8 mouse cellular contexts compared by ENCODE assay signal in genomic region chr5:142816031-142816810, GRCm38 (mm10). TPM values are rescaled to one million over a fixed set of nuclear protein-coding genes. Genes with fewer than 3 reads are reported as not detected.
DNase-seq lines count a peak whose midpoint lies in the region; ATAC-seq and TF ChIP-seq lines count a peak whose summit lies in the region.

No protein-coding gene starts in this region.

- 0 out of 2 replicates have a peak, but pooled peaks cover 5% of the 10 kb centered on the region for H3K36me3 ChIP-seq in embryonic facial prominence, embryonic 12.5 days
- H3K36me3 ChIP-seq in heart, embryonic 14.5 days (ENCODE audit: control insufficient read depth, insufficient read depth, low read length), result 0 out of 2 replicates have a peak, but pooled peaks cover 12% of the 10 kb centered on the region
- H3K36me3 ChIP-seq in kidney, embryonic 16.5 days (ENCODE audit: insufficient read depth, low read length), result 0 out of 2 replicates have a peak, but pooled peaks cover 2% of the 10 kb centered on the region
- no peaks in the 10 kb centered on the region for H3K36me3 ChIP-seq in liver, postnatal 0 days (replicated peaks; ENCODE audit: insufficient read depth, low read length)
- peaks cover 5% of the 10 kb centered on the region for H3K36me3 ChIP-seq in neural tube, embryonic 14.5 days (ENCODE audit: control insufficient read depth, insufficient read depth, low read length)

- H3K4me2 ChIP-seq in embryonic facial prominence, embryonic 12.5 days (replicated peaks), result peak overlapping the region; percentile 97
- H3K4me2 ChIP-seq in heart, embryonic 14.5 days (ENCODE audit: low read length), result peak overlapping the region; percentile 73
- peak overlapping the region; percentile 94 for H3K4me2 ChIP-seq in kidney, embryonic 16.5 days (replicated peaks; ENCODE audit: low read depth, low read length)
- H3K4me2 ChIP-seq in liver, postnatal 0 days (ENCODE audit: low read depth, low read length), result peak overlapping the region; percentile 76
- peak overlapping the region; percentile 99 for H3K4me2 ChIP-seq in neural tube, embryonic 14.5 days (ENCODE audit: low read depth, low read length)

- peak overlapping the region; percentile 97 for H3K4me3 ChIP-seq in embryonic facial prominence, embryonic 12.5 days
- peak overlapping the region; percentile 89 to 90 for H3K4me3 ChIP-seq in heart, embryonic 14.5 days (ENCODE audit: control insufficient read depth in 1 of 2, insufficient read depth in 1 of 2, low read depth in 1 of 2, low read length in 2 of 2)
- H3K4me3 ChIP-seq in kidney, embryonic 16.5 days (ENCODE audit: low read length), result peak overlapping the region; percentile 74
- peak overlapping the region; percentile 78 for H3K4me3 ChIP-seq in liver, postnatal 0 days (ENCODE audit: low read depth, low read length)
- H3K4me3 ChIP-seq in neural tube, embryonic 14.5 days (ENCODE audit: low read depth, low read length), result peak overlapping the region; percentile 98

- ATAC-seq in embryonic facial prominence, embryonic 12.5 days (ENCODE audit: insufficient number of reproducible peaks, insufficient read depth, low FRiP score, low TSS enrichment), result no peak
- no peak for ATAC-seq in heart, embryonic 14.5 days (ENCODE audit: insufficient number of reproducible peaks, insufficient read depth, low FRiP score, low read depth)
- no peak for ATAC-seq in kidney, embryonic 16.5 days (ENCODE audit: low FRiP score, low TSS enrichment)
- no peak for ATAC-seq in liver, postnatal 0 days
- ATAC-seq in neural tube, embryonic 14.5 days (ENCODE audit: low read depth), result no peak

- H3K27ac ChIP-seq in embryonic facial prominence, embryonic 12.5 days, result peak overlapping the region; percentile 100
- peak overlapping the region; percentile 100 for H3K27ac ChIP-seq in heart, embryonic 14.5 days (replicated peaks in 1 of 2; ENCODE audit: control insufficient read depth in 1 of 2, insufficient read depth in 1 of 2, low read depth in 2 of 2, low read length in 2 of 2)
- H3K27ac ChIP-seq in kidney, embryonic 16.5 days (ENCODE audit: low read length), result peak overlapping the region; percentile 100
- H3K27ac ChIP-seq in liver, postnatal 0 days (ENCODE audit: low read depth), result peak overlapping the region; percentile 99
- H3K27ac ChIP-seq in neural tube, embryonic 14.5 days (ENCODE audit: low read depth, low read length), result peak overlapping the region; percentile 100

- no peaks in the 10 kb centered on the region for H3K9me3 ChIP-seq in embryonic facial prominence, embryonic 12.5 days
- no peaks in the 10 kb centered on the region for H3K9me3 ChIP-seq in heart, embryonic 14.5 days (ENCODE audit: control insufficient read depth, low read length)
- H3K9me3 ChIP-seq in kidney, embryonic 16.5 days (ENCODE audit: low read length), result no peaks in the 10 kb centered on the region
- H3K9me3 ChIP-seq in liver, postnatal 0 days (ENCODE audit: low read length), result no peaks in the 10 kb centered on the region
- no peaks in the 10 kb centered on the region for H3K9me3 ChIP-seq in neural tube, embryonic 14.5 days (ENCODE audit: control insufficient read depth, low read length)

- peaks cover 22% of the 10 kb centered on the region for H3K4me1 ChIP-seq in embryonic facial prominence, embryonic 12.5 days
- H3K4me1 ChIP-seq in heart, embryonic 14.5 days (ENCODE audit: control insufficient read depth in 2 of 2, insufficient read depth in 2 of 2, low read length in 2 of 2), result peaks cover 19 to 22% of the 10 kb centered on the region in 2 experiments
- H3K4me1 ChIP-seq in kidney, embryonic 16.5 days (ENCODE audit: insufficient read depth, low read length), result peaks cover 24% of the 10 kb centered on the region
- peaks cover 29% of the 10 kb centered on the region for H3K4me1 ChIP-seq in liver, postnatal 0 days (ENCODE audit: insufficient read depth)
- peaks cover 20% of the 10 kb centered on the region for H3K4me1 ChIP-seq in neural tube, embryonic 14.5 days (ENCODE audit: control insufficient read depth, insufficient read depth, low read length)

- no peak for TF ChIP-seq CTCF in liver, postnatal 0 days (IDR thresholded peaks at IDR 0.05; ENCODE audit: low read depth)

- H3K27me3 ChIP-seq in embryonic facial prominence, embryonic 12.5 days, result no peaks in the 10 kb centered on the region
- H3K27me3 ChIP-seq in heart, embryonic 14.5 days (ENCODE audit: control insufficient read depth, insufficient read depth, low read length), result no peaks in the 10 kb centered on the region
- no peaks in the 10 kb centered on the region for H3K27me3 ChIP-seq in kidney, embryonic 16.5 days (ENCODE audit: insufficient read depth, low read length)
- H3K27me3 ChIP-seq in liver, postnatal 0 days (ENCODE audit: insufficient read depth, low read length), result peaks cover 67% of the 10 kb centered on the region
- peaks cover 4% of the 10 kb centered on the region; the same call in 1 of the 2 replicates for H3K27me3 ChIP-seq in neural tube, embryonic 14.5 days (ENCODE audit: control insufficient read depth, insufficient read depth, low read length)

- peak overlapping the region; percentile 100 for H3K9ac ChIP-seq in embryonic facial prominence, embryonic 12.5 days
- H3K9ac ChIP-seq in heart, embryonic 14.5 days (ENCODE audit: low read length), result peak overlapping the region; percentile 100
- peak overlapping the region; percentile 91 for H3K9ac ChIP-seq in kidney, embryonic 16.5 days (replicated peaks; ENCODE audit: low read length)
- peak overlapping the region; percentile 89 for H3K9ac ChIP-seq in liver, postnatal 0 days (replicated peaks)
- H3K9ac ChIP-seq in neural tube, embryonic 14.5 days (replicated peaks; ENCODE audit: low read depth, low read length), result peak overlapping the region; percentile 100

- under 1% methylated on average over 39 of the region's 39 CpGs for WGBS in embryonic facial prominence, embryonic 12.5 days
- WGBS in heart, embryonic 14.5 days, result under 1% methylated on average over 39 of the region's 39 CpGs
- 0% methylated on average over 39 of the region's 39 CpGs for WGBS in kidney, embryonic 16.5 days
- WGBS in liver, postnatal 0 days (ENCODE audit: insufficient replicate concordance), result under 1% methylated on average over 39 of the region's 39 CpGs
- under 1% methylated on average over 38 of the region's 39 CpGs for WGBS in neural tube, embryonic 14.5 days

- DNase-seq in 3T3-L1 (ENCODE audit: low read depth, low spot score) (peak; percentile 66), adipocyte (ENCODE audit: low spot score) (peak; percentile 76)
- DNase-seq in liver, postnatal 0 days, result peak; percentile 54
- DNase-seq in natural killer cell, adult 2 months (ENCODE audit: low spot score in 2 of 2), result no peak

- 0 out of 2 replicates have a peak, but pooled peaks have one; percentile 11 for TF ChIP-seq EP300 in liver, postnatal 0 days (IDR thresholded peaks at IDR 0.05; ENCODE audit: low read depth)

RNA-seq across cellular contexts. Expression of gene Tnrc18, which starts 1.2 kb away (rescaled TPM):
- polyA plus RNA-seq in embryonic facial prominence, embryonic 12.5 days (2016; fragmentation: Nextera tagmentation; extraction: Ambion mirVana), result 61.0 and 65.5 TPM in 2 replicates
- polyA plus RNA-seq in heart, embryonic 14.5 days (2014; fragmentation: Nextera tagmentation; extraction: Ambion mirVana), result 28.1 and 31.0 TPM in 2 replicates
- 18.2 and 20.6 TPM in 2 replicates for polyA plus RNA-seq in kidney, embryonic 16.5 days (2015; fragmentation: Nextera tagmentation; extraction: Ambion mirVana)
- 2.9 and 4.0 TPM in 2 replicates for polyA plus RNA-seq in liver, postnatal 0 days (2015; fragmentation: Nextera tagmentation; extraction: Ambion mirVana)
- 36.4 and 39.9 TPM in 2 replicates for polyA plus RNA-seq in neural tube, embryonic 14.5 days (2014; fragmentation: Nextera tagmentation; extraction: Ambion mirVana)

Comparison
In these comparisons a context has a peak if more than half of its experiments do, and no peak if none do; other contexts are left out.
1. DNase-seq: peak in 3T3-L1 (single experiment), adipocyte (single experiment) and liver, postnatal 0 days (single experiment); none in natural killer cell, adult 2 months (0 of 2).
2. Peak in every context shown above with its lines, with median percentiles within 50 percentile points of each other: H3K27ac ChIP-seq, H3K4me2 ChIP-seq, H3K4me3 ChIP-seq and H3K9ac ChIP-seq.